Mouse (Mus musculus) stomach, postnatal 0 days (tissue): ENCODE results near the gene Tardbp. TPM values are rescaled to one million over a fixed set of nuclear protein-coding genes. Genes with fewer than 3 reads are reported as not detected.

ENCODE experiments used
- ATAC-seq: fragments of 200-750 bp; cut with Nextera tagmentation; 2 replicates; pipeline ENCODE4 v1.8.0; 2017; ENCODE audit not compliant: low FRiP score, low TSS enrichment
- DNase-seq: peaks from one replicate; pipeline ENCODE4 v3.0.0-alpha.2; 2016; ENCODE audit warnings: low spot score
- H3K27ac ChIP-seq: fragments of 300-500 bp; sonication (generic); replicated peaks from 2 replicates; pipeline ENCODE4 v1.5.1; 2014; ENCODE audit warnings: mild to moderate bottlenecking, control low read depth
- H3K27me3 ChIP-seq: fragments of 300-500 bp; sonication (generic); 2 replicates; pipeline ENCODE4 v1.6.1; 2014; ENCODE audit warnings: low read length; ENCODE audit not compliant: control insufficient read depth, insufficient read depth
- H3K36me3 ChIP-seq: fragments of 300-500 bp; sonication (generic); 2 replicates; pipeline ENCODE4 v1.6.1; 2014; ENCODE audit warnings: low read length, mixed read lengths; ENCODE audit not compliant: control insufficient read depth, insufficient read depth
- H3K4me1 ChIP-seq: fragments of 300-500 bp; sonication (generic); replicated peaks from 2 replicates; pipeline ENCODE4 v1.6.1; 2014; ENCODE audit warnings: antibody characterized with exemption; ENCODE audit not compliant: control insufficient read depth, insufficient read depth
- H3K4me2 ChIP-seq: fragments of 300-500 bp; sonication (generic); replicated peaks from 2 replicates; pipeline ENCODE4 v1.6.1; 2014; ENCODE audit warnings: low read depth, mild to moderate bottlenecking, control low read depth, moderate library complexity
- H3K4me3 ChIP-seq: fragments of 300-500 bp; sonication (generic); 2 replicates; pipeline ENCODE4 v1.5.1; 2014; ENCODE audit warnings: low read depth, low read length, control low read depth
- H3K9ac ChIP-seq: fragments of 300-500 bp; sonication (generic); 2 replicates; pipeline ENCODE4 v1.6.1; 2014; ENCODE audit warnings: mild to moderate bottlenecking, low read length, control low read depth, mixed read lengths
- H3K9me3 ChIP-seq: fragments of 300-500 bp; sonication (generic); 2 replicates; pipeline ENCODE4 v1.6.1; 2016; ENCODE audit warnings: low read length; ENCODE audit not compliant: control insufficient read depth
- CTCF ChIP-seq: IDR thresholded peaks from 2 replicates; pipeline ENCODE4 v1.5.1; 2016; ENCODE audit warnings: antibody characterized with exemption, low read depth, mild to moderate bottlenecking, moderate library complexity
- EP300 ChIP-seq: optimal IDR thresholded peaks from 2 replicates; pipeline ENCODE3; 2016; ENCODE audit warnings: antibody characterized with exemption
- WGBS: fragments of 180-500 bp; shearing (Covaris S2); extraction: QIAGEN DNeasy Blood & Tissue Kit; methylation state at CpG from one replicate; pipeline ENCODE4 v1.1.7; 2014; 5-methylcytosine and 5-hydroxymethylcytosine counted together
- polyA plus RNA-seq: library from polyadenylated mRNA; unstranded; fragments of >200 nt; fragmentation: Nextera tagmentation; extraction: Ambion mirVana; gene quantifications from 2 replicates; pipeline ENCODE4 v1.2.1, GENCODE M21; 2015

Tardbp gene
- polyA plus RNA-seq, 1 experiment from 2014 or later: 106 TPM

DNA sequence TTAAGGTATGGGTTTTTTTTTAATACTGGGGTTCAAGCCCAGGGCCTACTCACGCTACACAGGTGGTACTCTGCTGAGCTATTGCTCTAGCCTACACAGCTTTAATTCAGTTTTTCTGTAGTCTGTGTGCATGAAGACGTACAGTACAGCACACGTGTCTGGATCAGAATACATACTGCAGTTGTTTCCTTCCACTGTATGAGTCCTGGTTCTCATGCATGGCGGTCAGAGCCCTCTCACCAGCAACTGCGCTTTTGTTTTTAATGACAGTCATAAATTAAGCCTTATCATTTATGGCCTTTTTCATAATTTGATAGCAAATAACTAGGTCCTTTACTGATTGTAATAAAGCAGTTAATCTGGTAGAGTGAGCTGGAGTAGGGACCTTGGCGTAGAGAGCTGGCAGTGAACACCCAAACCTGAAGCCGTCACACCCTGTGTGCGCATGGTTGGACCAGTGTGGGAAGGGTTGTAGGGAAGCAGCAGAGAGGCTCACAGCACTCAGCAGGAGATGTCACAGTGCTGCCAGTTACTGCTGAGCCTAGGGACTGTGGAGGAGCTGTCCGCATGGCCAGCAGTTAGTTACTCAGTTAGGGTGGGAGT lies 56.0 kb downstream of the Tardbp start:
- TF ChIP-seq EP300: no peak
- no peak for TF ChIP-seq CTCF

GRCm38 (mm10) chr4:148570138-148570537 lies 56.7 kb downstream of the Tardbp start:
- ATAC-seq (no peak), DNase-seq (no peak)

More for the DNA sequence above, 56.0 kb downstream of the Tardbp start:
- no peak overlapping the region for H3K4me3 ChIP-seq
- H3K4me2 ChIP-seq: no peak overlapping the region
- no peaks in the 10 kb centered on the region for H3K4me1 ChIP-seq
- peaks cover 47% of the 10 kb centered on the region for H3K36me3 ChIP-seq
- H3K9ac ChIP-seq: no peak overlapping the region
- H3K27me3 ChIP-seq: no peaks in the 10 kb centered on the region
- ATAC-seq (no peak), DNase-seq (no peak)
- H3K9me3 ChIP-seq: no peaks in the 10 kb centered on the region
- WGBS: 90% methylated on average over 9 of the region's 9 CpGs
- H3K27ac ChIP-seq: no peak overlapping the region

DNA sequence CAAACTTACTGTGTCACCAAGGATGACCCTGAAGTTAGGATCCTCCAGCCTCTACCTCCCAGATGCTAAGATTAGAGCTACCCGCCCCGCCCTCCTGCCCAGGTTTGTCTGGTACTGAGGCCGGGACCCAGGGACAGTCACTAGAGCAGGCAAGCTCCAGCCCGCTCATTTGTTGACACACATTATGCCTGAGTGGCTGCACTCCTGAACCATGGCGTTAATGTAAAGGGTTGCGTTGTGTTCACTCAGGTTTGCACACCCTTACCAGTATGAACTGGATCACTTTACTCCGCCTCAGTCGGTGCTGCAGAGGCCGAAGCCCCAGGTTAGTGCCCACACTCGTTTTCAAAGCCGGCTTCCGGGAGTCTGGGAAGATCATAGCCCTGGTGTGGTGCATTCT lies 63.2 kb downstream of the Tardbp start:
- Histone ChIP-seq H3K27me3 (no peaks in the 10 kb centered on the region), H3K27ac (peak overlapping the region; percentile 63; the same call in 1 of the 2 replicates), H3K9me3 (no peaks in the 10 kb centered on the region), H3K4me3 (no peak overlapping the region), H3K36me3 (peaks cover 49% of the 10 kb centered on the region), H3K4me2 (no peak overlapping the region), H3K9ac (no peak overlapping the region), H3K4me1 (no peaks in the 10 kb centered on the region)
- no peak for DNase-seq
- 76% methylated on average over 12 of the region's 12 CpGs for WGBS
- TF ChIP-seq EP300: no peak
- no peak for TF ChIP-seq CTCF
- 0 out of 2 replicates have a peak, but pooled peaks have one; percentile 38 for ATAC-seq

More at GRCm38 (mm10) chr4:148570138-148570537, 56.7 kb downstream of the Tardbp start:
- TF ChIP-seq EP300 (no peak), CTCF (no peak)
- WGBS: 88% methylated on average over 10 of the region's 10 CpGs
- no peak overlapping the region for H3K9ac ChIP-seq
- H3K27me3 ChIP-seq: no peaks in the 10 kb centered on the region
- H3K36me3 ChIP-seq: peaks cover 47% of the 10 kb centered on the region
- H3K4me3 ChIP-seq: no peak overlapping the region
- no peak overlapping the region for H3K27ac ChIP-seq
- H3K4me2 ChIP-seq: no peak overlapping the region
- no peaks in the 10 kb centered on the region for H3K9me3 ChIP-seq
- no peaks in the 10 kb centered on the region for H3K4me1 ChIP-seq

GRCm38 (mm10) chr4:148562676-148563075 lies 64.1 kb downstream of the Tardbp start:
- no peaks in the 10 kb centered on the region for H3K27me3 ChIP-seq
- no peak overlapping the region for H3K27ac ChIP-seq
- ATAC-seq (no peak), DNase-seq (no peak)
- H3K9ac ChIP-seq: no peak overlapping the region
- peaks cover 41% of the 10 kb centered on the region for H3K36me3 ChIP-seq
- 86% methylated on average over 17 of the region's 17 CpGs for WGBS
- no peaks in the 10 kb centered on the region for H3K9me3 ChIP-seq
- TF ChIP-seq EP300 (no peak), CTCF (no peak)
- no peak overlapping the region for H3K4me3 ChIP-seq
- H3K4me1 ChIP-seq: no peaks in the 10 kb centered on the region
- no peak overlapping the region for H3K4me2 ChIP-seq

Other genes starting within 250 kb of the Tardbp start
- gene Ubiad1, start 182.2 kb downstream of the Tardbp start, polyA plus RNA-seq: 9.5 and 10.3 TPM in 2 replicates
- 14.7 and 15.4 TPM in 2 replicates for gene Mtor, start 178.4 kb downstream of the Tardbp start, polyA plus RNA-seq
- gene Angptl7, start 126.6 kb downstream of the Tardbp start, polyA plus RNA-seq: 1.2 and 1.3 TPM in 2 replicates
- 30.0 and 35.2 TPM in 2 replicates for gene Exosc10, start 68.6 kb downstream of the Tardbp start, polyA plus RNA-seq
- 109 and 113 TPM in 2 replicates for gene Srm, start 35.5 kb downstream of the Tardbp start, polyA plus RNA-seq
- gene Masp2, start 24.5 kb downstream of the Tardbp start, polyA plus RNA-seq: 0.46 and 0.79 TPM in 2 replicates
- 0.10 and 0.16 TPM in 2 replicates for gene Gm572, start 16.3 kb upstream of the Tardbp start, polyA plus RNA-seq
- gene Casz1, start 177.4 kb upstream of the Tardbp start, polyA plus RNA-seq: 9.4 and 10.3 TPM in 2 replicates